Mouse (Mus musculus): ENCODE data around the gene Wwc1.

DNA sequence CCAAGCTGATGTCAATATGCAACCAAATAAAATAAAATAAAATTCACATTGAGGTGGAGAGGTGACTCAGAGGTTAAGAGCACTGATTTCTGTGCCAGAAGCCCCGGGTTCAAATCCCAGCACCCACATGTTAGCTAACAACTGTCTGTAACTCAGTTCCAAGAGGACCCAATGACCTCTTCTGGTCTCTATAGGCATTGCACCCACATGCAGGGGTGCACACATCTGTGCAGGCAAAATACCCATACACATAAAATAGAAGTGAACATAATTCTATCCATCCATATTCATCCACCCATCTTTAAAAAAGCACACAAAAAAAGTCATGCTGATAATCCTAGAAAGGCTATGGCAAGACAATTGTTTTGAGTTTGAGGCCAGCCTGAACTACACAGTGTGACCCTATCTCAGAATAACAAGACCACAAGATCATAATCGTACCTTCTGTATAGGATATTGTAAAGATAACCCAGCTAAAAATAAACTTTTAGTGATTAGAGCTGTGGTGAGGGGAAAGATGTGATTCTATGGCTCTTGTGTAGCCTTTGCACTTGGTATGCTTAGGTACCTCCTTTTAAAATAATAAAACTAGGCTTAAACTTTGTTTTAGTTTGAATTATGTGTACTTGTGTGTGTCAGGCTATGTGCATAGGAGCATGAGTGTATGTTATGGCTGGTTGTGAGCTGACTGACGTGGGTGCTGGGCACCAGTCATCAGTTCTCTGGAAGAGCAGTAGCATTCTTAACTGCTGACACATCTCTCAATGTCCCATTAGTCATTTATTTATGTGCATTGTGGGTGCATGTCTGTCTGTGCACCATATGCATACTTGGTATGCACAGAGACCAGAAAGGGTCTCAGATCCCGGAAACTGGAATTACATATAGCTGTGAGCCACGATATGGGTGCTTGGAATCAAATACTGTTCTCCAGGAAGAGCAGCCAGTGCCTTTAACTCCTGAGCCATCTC lies 142.9 kb downstream of the Wwc1 start:
- TF ChIP-seq HCFC1 (IDR thresholded peaks at IDR 0.05; ENCODE audit: borderline replicate concordance, insufficient read depth, low read length) (no peak), ZNF384 (IDR thresholded peaks at IDR 0.05; ENCODE audit: low read depth, low read length) (no peak), CHD2 (IDR thresholded peaks at IDR 0.05; ENCODE audit: low read depth, low read length) (no peak), MAFK (IDR thresholded peaks at IDR 0.05; ENCODE audit: insufficient read depth, low read depth, low read length) (no peak), ZC3H11A (IDR thresholded peaks at IDR 0.05; ENCODE audit: borderline replicate concordance, low read depth, low read length) (no peak)

Data from ES-E14 (cell line).